Mouse (Mus musculus) heart, embryonic 13.5 days (tissue): ENCODE data around the gene Fuca1. TPM values are rescaled to one million over a fixed set of nuclear protein-coding genes. Genes with fewer than 3 reads are reported as not detected.
A peak's percentile ranks its signal among the peaks of the same experiment; 100 is the strongest.

Experiments used
- ATAC-seq: fragments of 200-750 bp; cut with Nextera tagmentation; 2 replicates; pipeline ENCODE4 v1.8.0; 2017; ENCODE audit warnings: moderate TSS enrichment; ENCODE audit not compliant: insufficient number of reproducible peaks, low FRiP score, low TSS enrichment; ENCODE audit errors: extremely low read depth
- H3K27ac ChIP-seq: fragments of 300-500 bp; sonication (generic); replicated peaks from 2 replicates; pipeline ENCODE4 v1.5.1; 2015; ENCODE audit warnings: moderate library complexity, mild to moderate bottlenecking, inconsistent platforms
- H3K27me3 ChIP-seq: fragments of 300-500 bp; sonication (generic); replicated peaks from 2 replicates; pipeline ENCODE4 v1.6.1; 2015; ENCODE audit warnings: mild to moderate bottlenecking, inconsistent platforms
- H3K36me3 ChIP-seq: fragments of 300-500 bp; sonication (generic); 2 replicates; pipeline ENCODE4 v1.6.1; 2015; ENCODE audit warnings: mild to moderate bottlenecking, inconsistent platforms
- H3K4me1 ChIP-seq: fragments of 300-500 bp; sonication (generic); 2 replicates; pipeline ENCODE4 v1.6.1; 2015; ENCODE audit warnings: inconsistent platforms
- H3K4me2 ChIP-seq: fragments of 300-500 bp; sonication (generic); 2 replicates; pipeline ENCODE4 v1.6.1; 2015; ENCODE audit warnings: inconsistent platforms, mild to moderate bottlenecking, moderate library complexity
- H3K4me3 ChIP-seq: fragments of 300-500 bp; sonication (generic); 2 replicates; pipeline ENCODE4 v1.5.1; 2015; ENCODE audit warnings: moderate library complexity, mild to moderate bottlenecking, inconsistent platforms
- H3K9ac ChIP-seq: fragments of 300-500 bp; sonication (generic); 2 replicates; pipeline ENCODE4 v1.6.1; 2015; ENCODE audit warnings: inconsistent platforms, mild to moderate bottlenecking, moderate library complexity
- H3K9me3 ChIP-seq: fragments of 300-500 bp; sonication (generic); 2 replicates; pipeline ENCODE4 v1.6.1; 2016; ENCODE audit warnings: inconsistent platforms
- WGBS: fragments of 180-500 bp; shearing (Covaris S2); methylation state at CpG from one replicate; pipeline ENCODE4 v1.1.7; 2015; ENCODE audit warnings: mixed read lengths; 5-methylcytosine and 5-hydroxymethylcytosine counted together
- polyA plus RNA-seq: library from polyadenylated mRNA; unstranded; fragments of >200 nt; fragmentation: Nextera tagmentation; extraction: Ambion mirVana; gene quantifications from 2 replicates; pipeline ENCODE4 v1.2.1, GENCODE M21; 2015

Fuca1 gene
- polyA plus RNA-seq, 1 experiment from 2014 or later, result 47.9 TPM

DNA sequence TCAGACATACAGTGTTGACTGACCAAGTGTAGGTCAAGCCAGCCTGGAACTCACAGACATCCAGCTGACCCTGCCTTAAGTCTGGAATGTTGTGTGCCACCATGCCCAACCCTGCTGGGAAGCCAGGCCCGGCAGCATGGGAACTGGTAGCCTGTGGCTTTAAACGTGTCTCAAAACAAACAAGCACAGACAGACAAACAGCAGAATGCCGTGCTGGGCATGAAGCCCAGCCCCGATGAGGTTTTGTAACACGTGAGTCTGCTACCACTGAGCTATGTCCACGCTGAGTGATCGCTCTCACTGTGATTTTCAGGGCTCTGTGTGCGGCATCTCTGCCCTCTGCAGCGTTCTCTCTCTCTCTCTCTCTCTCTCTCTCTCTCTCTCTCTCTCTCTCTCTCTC is 35.4 kb downstream of the Fuca1 start:
- no peak overlapping the region for H3K27ac ChIP-seq
- peaks cover 86% of the 10 kb centered on the region for H3K36me3 ChIP-seq
- 84% methylated on average over 9 of the region's 9 CpGs for WGBS
- no peak overlapping the region for H3K4me3 ChIP-seq
- ATAC-seq, result no peak
- no peak overlapping the region for H3K9ac ChIP-seq
- H3K4me1 ChIP-seq, result no peaks in the 10 kb centered on the region
- no peak overlapping the region for H3K4me2 ChIP-seq
- H3K9me3 ChIP-seq, result peaks cover 3% of the 10 kb centered on the region; the same call in 1 of the 2 replicates
- H3K27me3 ChIP-seq, result no peaks in the 10 kb centered on the region

DNA sequence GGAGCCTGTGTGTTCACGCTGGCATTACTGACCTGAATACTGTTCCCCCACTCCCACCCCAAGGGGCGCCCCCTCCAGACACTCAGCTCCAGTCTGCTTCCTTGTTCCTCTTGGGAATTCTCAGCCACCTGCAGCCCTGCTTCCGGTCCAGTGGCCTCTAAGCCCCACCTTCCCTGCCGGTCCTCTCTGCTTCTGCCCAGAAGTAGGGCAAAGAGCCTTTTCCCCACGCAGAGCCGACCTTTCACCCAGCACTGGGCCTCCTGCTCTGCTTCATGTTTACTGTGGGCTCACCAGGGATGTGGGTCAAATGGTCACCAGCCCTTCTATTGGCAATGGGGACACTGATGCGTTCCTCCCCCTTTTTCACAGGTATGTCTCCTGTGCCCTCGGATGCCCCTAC is 37.8 kb downstream of the Fuca1 start:
- no peaks in the 10 kb centered on the region for H3K27me3 ChIP-seq
- H3K9me3 ChIP-seq, result no peaks in the 10 kb centered on the region
- ATAC-seq, result no peak
- peaks cover 75% of the 10 kb centered on the region for H3K36me3 ChIP-seq
- no peak overlapping the region for H3K27ac ChIP-seq
- no peak overlapping the region for H3K4me3 ChIP-seq
- no peak overlapping the region for H3K9ac ChIP-seq
- H3K4me2 ChIP-seq, result no peak overlapping the region
- 59% methylated on average over 8 of the region's 8 CpGs for WGBS
- H3K4me1 ChIP-seq, result peaks cover 10% of the 10 kb centered on the region

GRCm38 (mm10) chr4:135960717-135961116 is 40.2 kb downstream of the Fuca1 start:
- 25% methylated on average over 5 of the region's 5 CpGs for WGBS
- H3K27me3 ChIP-seq, result no peaks in the 10 kb centered on the region

DNA sequence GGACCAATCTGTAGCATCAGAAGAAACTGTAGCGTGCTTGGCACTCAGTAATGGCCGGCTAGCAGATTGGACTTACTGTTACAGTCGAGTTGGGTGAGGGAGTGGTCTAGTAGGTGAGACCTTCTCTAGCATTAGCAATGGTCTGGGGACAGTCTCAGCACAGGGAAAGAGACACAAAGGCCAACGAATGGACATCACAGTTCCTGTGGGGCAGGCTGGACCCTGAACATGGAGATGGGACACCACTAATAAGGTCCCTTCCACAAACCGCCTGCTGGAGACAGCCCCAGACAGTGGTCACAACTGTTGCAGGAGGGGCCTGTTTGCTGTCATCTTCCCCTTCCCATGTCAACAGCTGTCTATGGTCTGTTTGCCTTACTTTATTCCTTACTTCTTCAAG is 41.2 kb downstream of the Fuca1 start:
- peaks cover 62% of the 10 kb centered on the region for H3K36me3 ChIP-seq
- H3K4me2 ChIP-seq, result no peak overlapping the region
- H3K27ac ChIP-seq, result no peak overlapping the region
- H3K27me3 ChIP-seq, result no peaks in the 10 kb centered on the region
- H3K4me1 ChIP-seq, result peaks cover 23% of the 10 kb centered on the region
- H3K9me3 ChIP-seq, result no peaks in the 10 kb centered on the region
- no peak overlapping the region for H3K4me3 ChIP-seq
- WGBS, result 79% methylated on average over 5 of the region's 5 CpGs
- ATAC-seq, result no peak
- no peak overlapping the region for H3K9ac ChIP-seq

More at GRCm38 (mm10) chr4:135960717-135961116, 40.2 kb downstream of the Fuca1 start:
- Histone ChIP-seq H3K9ac (no peak overlapping the region), H3K9me3 (no peaks in the 10 kb centered on the region), H3K4me2 (no peak overlapping the region), H3K36me3 (peaks cover 61% of the 10 kb centered on the region), H3K4me3 (no peak overlapping the region), H3K27ac (no peak overlapping the region), H3K4me1 (peaks cover 23% of the 10 kb centered on the region)
- no peak for ATAC-seq

DNA sequence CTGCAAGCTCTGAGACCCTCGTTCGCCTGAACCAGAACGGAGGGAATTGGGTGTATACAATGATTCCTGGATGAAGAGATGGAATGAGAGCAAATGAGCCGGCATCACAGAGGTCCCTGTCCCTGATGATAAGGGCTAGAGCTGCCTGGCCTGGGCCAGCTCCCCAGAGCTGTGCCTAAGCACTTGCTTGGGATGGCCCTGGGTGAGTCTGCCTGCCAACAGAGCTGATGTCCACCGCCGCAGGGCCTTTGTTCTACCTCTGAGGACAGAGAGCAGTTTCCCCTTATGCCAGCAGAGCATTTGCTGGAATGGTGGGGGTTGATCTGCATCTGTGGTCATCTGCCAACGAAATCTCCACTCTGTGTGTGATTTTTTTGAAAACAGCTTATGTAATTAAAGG is 41.7 kb downstream of the Fuca1 start:
- H3K27me3 ChIP-seq, result no peaks in the 10 kb centered on the region
- H3K4me1 ChIP-seq, result peaks cover 23% of the 10 kb centered on the region
- no peaks in the 10 kb centered on the region for H3K9me3 ChIP-seq
- ATAC-seq, result no peak
- H3K4me3 ChIP-seq, result peak overlapping the region; percentile 82; the same call in 1 of the 2 replicates
- H3K36me3 ChIP-seq, result peaks cover 65% of the 10 kb centered on the region
- peak overlapping the region; percentile 98 for H3K4me2 ChIP-seq
- peak overlapping the region; percentile 86 for H3K9ac ChIP-seq
- whole genome bisulfite sequencing, result 82% methylated on average over 7 of the region's 7 CpGs
- 0 out of 2 replicates have a peak overlapping the region, but pooled peaks have one; percentile 86 for H3K27ac ChIP-seq

DNA sequence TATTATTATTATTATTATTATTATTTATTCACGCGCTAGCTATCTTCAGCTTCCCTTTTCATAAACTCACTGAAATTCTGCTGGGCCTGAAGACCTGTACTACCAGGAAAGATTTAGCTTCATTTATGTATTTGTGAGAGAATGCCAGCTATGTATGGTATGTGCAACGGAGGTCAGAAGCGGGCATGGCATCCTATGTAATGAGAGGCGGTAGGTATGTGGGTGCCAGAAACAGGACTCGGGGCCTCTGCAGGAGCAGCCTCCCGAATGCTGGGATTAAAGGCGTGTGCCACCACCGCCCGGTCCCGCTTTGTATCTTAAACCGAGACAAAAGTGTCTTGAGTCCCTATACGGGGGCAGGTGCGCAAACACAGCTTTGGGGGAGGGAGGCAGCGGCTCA is 42.4 kb downstream of the Fuca1 start:
- peaks cover 65% of the 10 kb centered on the region for H3K36me3 ChIP-seq
- H3K4me2 ChIP-seq, result peak overlapping the region; percentile 98
- 5% methylated on average over 15 of the region's 15 CpGs for WGBS
- H3K4me1 ChIP-seq, result peaks cover 23% of the 10 kb centered on the region
- H3K27ac ChIP-seq, result peak overlapping the region; percentile 86
- ATAC-seq, result no peak
- peak overlapping the region; percentile 86 for H3K9ac ChIP-seq
- H3K4me3 ChIP-seq, result peak overlapping the region; percentile 82
- H3K9me3 ChIP-seq, result no peaks in the 10 kb centered on the region
- no peaks in the 10 kb centered on the region for H3K27me3 ChIP-seq

- peak within 1 kb of the TSS; percentile 86 for H3K9ac ChIP-seq
- peaks cover 23% of the 10 kb centered on the region for H3K4me1 ChIP-seq
- H3K36me3 ChIP-seq, result peaks cover 65% of the 10 kb centered on the region
- peak within 1 kb of the TSS; percentile 98 for H3K4me2 ChIP-seq
- WGBS, result under 1% methylated on average over 56 of the region's 56 CpGs
- peak; percentile 82 for ATAC-seq
- no peaks in the 10 kb centered on the region for H3K9me3 ChIP-seq
- no peaks in the 10 kb centered on the region for H3K27me3 ChIP-seq
- peak within 1 kb of the TSS; percentile 82 for H3K4me3 ChIP-seq
- H3K27ac ChIP-seq, result peak within 1 kb of the TSS; percentile 86
Observed at GRCm38 (mm10) chr4:135963457-135964193, 43.1 kb downstream of the Fuca1 start, which contains the start of gene Gale. Gene Gale (plus strand): TSS chr4:135963727.

DNA sequence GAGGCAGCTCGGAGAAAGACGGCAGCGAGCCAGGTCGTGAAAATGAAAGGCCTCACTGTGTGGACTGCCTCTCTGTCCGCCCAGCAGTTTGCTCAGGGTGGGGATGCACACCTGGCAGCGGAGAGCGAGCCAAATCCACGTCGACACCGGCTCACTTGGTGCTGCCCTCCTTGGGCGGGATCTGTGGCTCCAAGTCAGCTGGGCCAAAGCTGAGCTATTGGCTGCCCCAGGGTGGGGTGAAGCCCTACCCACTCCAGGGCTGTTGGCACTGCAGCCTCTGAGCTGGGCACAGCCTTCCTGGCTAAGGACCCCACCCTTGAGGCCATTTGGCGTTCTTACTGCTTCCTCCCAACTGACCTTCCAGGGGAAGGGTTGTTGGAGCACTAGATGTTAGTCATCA is 43.9 kb downstream of the Fuca1 start:
- WGBS, result 5% methylated on average over 12 of the region's 12 CpGs
- H3K4me3 ChIP-seq, result peak overlapping the region; percentile 82
- no peaks in the 10 kb centered on the region for H3K27me3 ChIP-seq
- peaks cover 23% of the 10 kb centered on the region for H3K4me1 ChIP-seq
- H3K36me3 ChIP-seq, result peaks cover 66% of the 10 kb centered on the region
- no peaks in the 10 kb centered on the region for H3K9me3 ChIP-seq
- peak overlapping the region; percentile 79 for H3K27ac ChIP-seq
- H3K4me2 ChIP-seq, result peak overlapping the region; percentile 98
- ATAC-seq, result no peak
- H3K9ac ChIP-seq, result peak overlapping the region; percentile 86

- Histone ChIP-seq H3K9me3 (no peaks in the 10 kb centered on the region), H3K4me2 (peak overlapping the region; percentile 98), H3K4me3 (0 out of 2 replicates have a peak overlapping the region, but pooled peaks have one; percentile 82), H3K27ac (no peak overlapping the region), H3K4me1 (peaks cover 23% of the 10 kb centered on the region), H3K36me3 (peaks cover 66% of the 10 kb centered on the region), H3K27me3 (no peaks in the 10 kb centered on the region), H3K9ac (no peak overlapping the region)
- no peak for ATAC-seq
- 81% methylated on average over 9 of the region's 9 CpGs for whole genome bisulfite sequencing
Observed at GRCm38 (mm10) chr4:135965113-135965512, 44.6 kb downstream of the Fuca1 start.

- 91% methylated on average over 16 of the region's 16 CpGs for WGBS
- no peak overlapping the region for H3K4me2 ChIP-seq
- no peak overlapping the region for H3K4me3 ChIP-seq
- peaks cover 30% of the 10 kb centered on the region for H3K4me1 ChIP-seq
- no peak overlapping the region for H3K9ac ChIP-seq
- no peaks in the 10 kb centered on the region for H3K27me3 ChIP-seq
- no peaks in the 10 kb centered on the region for H3K9me3 ChIP-seq
- ATAC-seq, result no peak
- no peak overlapping the region for H3K27ac ChIP-seq
- H3K36me3 ChIP-seq, result peaks cover 64% of the 10 kb centered on the region
Observed at GRCm38 (mm10) chr4:135966283-135966682, 45.7 kb downstream of the Fuca1 start.

DNA sequence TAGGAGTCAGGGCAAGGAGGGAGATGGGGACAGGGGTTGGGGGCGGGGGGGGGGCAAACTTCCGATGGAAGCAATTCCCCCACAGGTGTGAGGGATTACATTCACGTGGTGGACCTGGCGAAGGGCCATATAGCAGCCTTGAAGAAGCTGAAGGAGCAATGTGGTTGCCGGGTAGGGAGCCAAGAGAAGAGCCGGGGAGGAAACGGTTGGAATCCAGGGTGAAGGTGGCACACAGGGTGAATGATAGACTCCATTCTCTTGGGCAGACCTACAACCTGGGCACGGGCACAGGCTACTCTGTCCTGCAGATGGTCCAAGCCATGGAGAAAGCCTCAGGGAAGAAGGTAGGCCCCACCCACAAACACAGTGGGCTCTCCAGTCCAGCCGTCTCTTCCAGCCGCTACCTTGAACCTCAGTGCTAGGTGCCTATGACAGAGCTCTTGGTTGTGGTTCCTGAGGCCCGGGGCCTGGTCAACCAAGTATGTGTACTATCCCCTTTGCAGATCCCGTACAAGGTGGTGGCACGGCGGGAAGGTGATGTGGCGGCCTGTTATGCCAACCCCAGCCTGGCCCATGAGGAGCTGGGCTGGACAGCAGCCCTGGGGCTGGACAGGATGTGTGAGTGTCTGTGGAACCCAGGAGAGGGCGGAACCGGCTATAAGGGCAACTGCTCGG is 46.7 kb downstream of the Fuca1 start:
- no peak for ATAC-seq

More for the DNA sequence above, 46.7 kb downstream of the Fuca1 start:
- WGBS, result 88% methylated on average over 18 of the region's 18 CpGs
- Histone ChIP-seq H3K36me3 (peaks cover 55% of the 10 kb centered on the region), H3K27ac (no peak overlapping the region), H3K4me1 (peaks cover 37% of the 10 kb centered on the region), H3K4me2 (no peak overlapping the region), H3K4me3 (no peak overlapping the region), H3K9me3 (no peaks in the 10 kb centered on the region), H3K27me3 (no peaks in the 10 kb centered on the region), H3K9ac (no peak overlapping the region)
